Mouse (Mus musculus) lung, adult 2 months (tissue): ENCODE measurements around the gene Nbas.

ENCODE experiments used
- CTCF ChIP-seq: fragments of 200-500 bp; IDR thresholded peaks from 2 replicates; pipeline ENCODE4 v1.5.1; 2011; ENCODE audit warnings: mild to moderate bottlenecking, low read length, control low read depth; ENCODE audit not compliant: insufficient read depth
- POLR2A ChIP-seq: fragments of 200-500 bp; IDR thresholded peaks from 2 replicates; pipeline ENCODE4 v1.6.1; 2011; ENCODE audit warnings: low read depth, mild to moderate bottlenecking, control low read depth, low read length, borderline replicate concordance; ENCODE audit errors: extremely low read depth

DNA sequence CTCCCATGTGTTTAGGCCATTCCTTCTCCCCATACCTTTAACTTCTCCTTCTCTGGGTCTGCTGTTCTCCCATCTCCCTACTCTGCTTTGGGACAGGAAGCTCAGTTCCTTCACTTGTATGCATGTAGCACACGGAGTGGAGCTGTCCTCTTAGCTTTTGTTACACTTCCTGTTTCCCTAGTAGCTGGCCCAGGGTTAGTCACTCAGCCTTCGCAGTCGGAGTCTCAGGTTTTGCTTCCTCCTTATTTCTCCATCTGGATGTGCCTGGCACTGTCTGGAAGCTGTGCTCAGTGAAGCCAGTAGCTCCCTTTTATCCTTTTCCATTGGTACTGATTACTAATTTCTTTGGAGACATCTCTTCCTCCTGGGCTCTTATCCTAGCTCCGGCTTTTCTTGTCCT is 89.9 kb downstream of the Nbas start:
- no peak for TF ChIP-seq CTCF
- no peak for TF ChIP-seq POLR2A
